16 mouse cellular contexts compared by ENCODE assay signal in genomic region chr17:89493547-89493946, GRCm38 (mm10).
"Had no signal": no experiment of that assay in that cellular context is flagged by ENCODE, and none has a peak within 500 bp of the region (broad histone marks: within the 10 kb centered on the region; RNA-seq: fewer than 3 reads in every experiment).

No protein-coding gene starts in this region.

- DNase-seq: kidney, adult 18-20 months; kidney, postnatal 10 days; kidney, postnatal 4 days; lung, embryonic 14.5 days; lung, postnatal 14 days; right cerebral cortex, postnatal 14 days; thymus, postnatal 4 days had no signal

- H3K9ac ChIP-seq: intestine, embryonic 15.5 days; limb, embryonic 13.5 days; liver, embryonic 15.5 days; lung, embryonic 14.5 days; neural tube, embryonic 13.5 days; stomach, embryonic 15.5 days had no signal

- H3K36me3 ChIP-seq: intestine, embryonic 15.5 days; limb, embryonic 13.5 days; liver, embryonic 15.5 days; neural tube, embryonic 13.5 days; stomach, embryonic 15.5 days had no signal

- ATAC-seq: intestine, embryonic 15.5 days had no signal

- H3K27ac ChIP-seq: intestine, embryonic 15.5 days; layer of hippocampus, adult 2 months; limb, embryonic 13.5 days; liver, embryonic 15.5 days; macrophage; neural tube, embryonic 13.5 days; stomach, embryonic 15.5 days had no signal

- H3K4me2 ChIP-seq: intestine, embryonic 15.5 days; limb, embryonic 13.5 days; liver, embryonic 11.5 days; liver, embryonic 15.5 days; lung, embryonic 14.5 days; neural tube, embryonic 13.5 days; stomach, embryonic 15.5 days had no signal

- H3K4me1 ChIP-seq: intestine, embryonic 15.5 days; limb, embryonic 13.5 days; liver, embryonic 15.5 days; megakaryocyte, embryonic 14.5 days; neural tube, embryonic 13.5 days; stomach, embryonic 15.5 days had no signal

- H3K27me3 ChIP-seq: intestine, embryonic 15.5 days; limb, embryonic 13.5 days; liver, embryonic 15.5 days; megakaryocyte, embryonic 14.5 days; neural tube, embryonic 13.5 days; stomach, embryonic 15.5 days had no signal

- H3K9me3 ChIP-seq: intestine, embryonic 15.5 days; limb, embryonic 13.5 days; liver, embryonic 15.5 days; megakaryocyte, embryonic 14.5 days; neural tube, embryonic 13.5 days; stomach, embryonic 15.5 days had no signal

- H3K4me3 ChIP-seq: intestine, embryonic 15.5 days; layer of hippocampus, adult 2 months; limb, embryonic 13.5 days; liver, embryonic 15.5 days; megakaryocyte, embryonic 14.5 days; neural tube, embryonic 13.5 days; stomach, embryonic 15.5 days had no signal
